Mouse (Mus musculus) intestine, embryonic 14.5 days (tissue): ENCODE results near the gene Gm47996. TPM values are rescaled to one million over a fixed set of nuclear protein-coding genes. Genes with fewer than 3 reads are reported as not detected.

Experiments used
- ATAC-seq: fragments of 200-750 bp; cut with Nextera tagmentation; replicated peaks from 2 replicates; pipeline ENCODE4 v1.8.0; 2017; ENCODE audit warnings: low read depth, moderate number of reproducible peaks, moderate TSS enrichment, moderate library complexity; ENCODE audit not compliant: low FRiP score, low TSS enrichment
- DNase-seq: peaks from one replicate; pipeline ENCODE4 v3.0.0-alpha.2; 2018; ENCODE audit warnings: low spot score
- H3K27ac ChIP-seq: fragments of 300-500 bp; sonication (generic); 2 replicates; pipeline ENCODE4 v1.5.1; 2014; ENCODE audit warnings: low read depth, mild to moderate bottlenecking, control low read depth
- H3K27me3 ChIP-seq: fragments of 300-500 bp; sonication (generic); replicated peaks from 2 replicates; pipeline ENCODE4 v1.6.1; 2014; ENCODE audit warnings: low read length, control low read depth; ENCODE audit not compliant: control insufficient read depth, insufficient read depth
- H3K36me3 ChIP-seq: fragments of 300-500 bp; sonication (generic); 2 replicates; pipeline ENCODE4 v1.6.1; 2014; ENCODE audit warnings: low read length, control low read depth; ENCODE audit not compliant: control insufficient read depth, insufficient read depth
- H3K4me1 ChIP-seq: fragments of 300-500 bp; sonication (generic); replicated peaks from 2 replicates; pipeline ENCODE4 v1.6.1; 2014; ENCODE audit warnings: low read length, control low read depth, mixed read lengths; ENCODE audit not compliant: control insufficient read depth, insufficient read depth
- H3K4me2 ChIP-seq: fragments of 300-500 bp; sonication (generic); 2 replicates; pipeline ENCODE4 v1.6.1; 2014; ENCODE audit warnings: low read length
- H3K4me3 ChIP-seq: fragments of 300-500 bp; sonication (generic); 2 replicates; pipeline ENCODE4 v1.5.1; 2014; ENCODE audit warnings: low read depth, low read length, control low read depth, mixed read lengths
- H3K9ac ChIP-seq: fragments of 300-500 bp; sonication (generic); 2 replicates; pipeline ENCODE4 v1.6.1; 2014; ENCODE audit warnings: mild to moderate bottlenecking, low read length
- H3K9me3 ChIP-seq: fragments of 300-500 bp; sonication (generic); 2 replicates; pipeline ENCODE4 v1.6.1; 2016; ENCODE audit warnings: low read length, control low read depth; ENCODE audit not compliant: control insufficient read depth
- WGBS: fragments of 180-500 bp; shearing (Covaris S2); extraction: QIAGEN DNeasy Blood & Tissue Kit; methylation state at CpG from one replicate; pipeline ENCODE4 v1.1.7; 2014; 5-methylcytosine and 5-hydroxymethylcytosine counted together
- polyA plus RNA-seq: library from polyadenylated mRNA; unstranded; fragments of >200 nt; fragmentation: Nextera tagmentation; extraction: Ambion mirVana; gene quantifications from 2 replicates; pipeline ENCODE4 v1.2.1, GENCODE M21; 2014

Gene Gm47996
- polyA plus RNA-seq, 1 experiment from 2014 or later = not detected

- H3K27me3 ChIP-seq = no peaks in the 10 kb centered on the region
- H3K27ac ChIP-seq = no peak overlapping the region
- no peak overlapping the region for H3K4me3 ChIP-seq
- H3K36me3 ChIP-seq = no peaks in the 10 kb centered on the region
- no peak overlapping the region for H3K9ac ChIP-seq
- no peak overlapping the region for H3K4me2 ChIP-seq
- H3K9me3 ChIP-seq = 0 out of 2 replicates have a peak, but pooled peaks cover 5% of the 10 kb centered on the region
- ATAC-seq (no peak), DNase-seq (no peak)
- H3K4me1 ChIP-seq = no peaks in the 10 kb centered on the region
- 81% methylated on average over 4 of the region's 4 CpGs for WGBS
Measured at GRCm38 (mm10) chr1:151244761-151245160, 34.8 kb downstream of the Gm47996 start.

DNA sequence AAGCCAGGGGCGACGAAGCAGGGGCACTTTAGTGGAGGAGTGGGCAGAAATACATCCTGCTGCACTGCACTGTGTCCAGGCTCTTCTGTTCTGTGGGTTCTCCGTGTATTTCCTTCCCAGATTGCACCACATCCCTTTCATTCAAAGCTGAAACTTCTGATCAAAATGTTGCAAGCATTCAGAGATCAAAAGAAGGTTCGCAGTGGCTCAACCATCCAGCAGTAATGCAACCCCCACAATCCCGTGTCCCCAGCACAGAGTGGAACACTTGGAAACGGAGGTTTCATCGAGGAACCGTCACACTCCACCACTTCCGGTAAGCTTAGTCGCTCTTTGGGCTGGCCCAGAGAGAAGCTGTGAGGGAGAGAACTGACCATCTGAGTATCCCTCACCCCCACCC is 35.2 kb downstream of the Gm47996 start:
- Histone ChIP-seq H3K4me1 (no peaks in the 10 kb centered on the region), H3K27ac (no peak overlapping the region), H3K9me3 (0 out of 2 replicates have a peak, but pooled peaks cover 5% of the 10 kb centered on the region), H3K4me2 (no peak overlapping the region), H3K4me3 (no peak overlapping the region), H3K27me3 (no peaks in the 10 kb centered on the region), H3K9ac (no peak overlapping the region), H3K36me3 (no peaks in the 10 kb centered on the region)
- no peak for ATAC-seq
- 84% methylated on average over 10 of the region's 10 CpGs for WGBS
- no peak for DNase-seq

DNA sequence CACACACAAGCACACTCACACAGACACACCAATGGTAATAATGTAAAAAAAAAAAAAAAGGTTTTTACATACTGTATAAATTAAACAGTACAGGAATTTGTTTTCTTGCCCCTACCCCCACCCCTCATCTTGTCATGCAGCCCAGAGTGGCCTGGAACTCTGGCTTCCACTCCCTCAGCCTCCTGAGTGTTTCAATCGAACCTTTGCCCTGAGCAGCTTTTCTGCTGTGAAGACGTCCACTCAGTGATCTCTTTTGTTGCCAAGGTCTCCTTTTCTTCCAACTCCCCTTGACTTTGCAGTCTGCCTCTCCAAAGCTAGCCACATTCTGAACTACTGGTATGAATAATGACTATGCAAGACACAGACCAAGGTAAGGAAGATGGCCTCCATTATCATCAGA is 35.9 kb downstream of the Gm47996 start:
- 79% methylated on average over 2 of the region's 2 CpGs for WGBS

GRCm38 (mm10) chr1:151250109-151250508 is 40.2 kb downstream of the Gm47996 start:
- Histone ChIP-seq H3K27ac (no peak overlapping the region), H3K4me2 (no peak overlapping the region), H3K36me3 (no peaks in the 10 kb centered on the region), H3K4me1 (no peaks in the 10 kb centered on the region), H3K9me3 (no peaks in the 10 kb centered on the region), H3K9ac (no peak overlapping the region), H3K4me3 (no peak overlapping the region), H3K27me3 (no peaks in the 10 kb centered on the region)
- no peak for DNase-seq
- ATAC-seq = no peak
- WGBS = 84% methylated on average over 3 of the region's 3 CpGs

More for the DNA sequence above, 35.9 kb downstream of the Gm47996 start:
- no peak for ATAC-seq
- Histone ChIP-seq H3K4me1 (no peaks in the 10 kb centered on the region), H3K9ac (no peak overlapping the region), H3K9me3 (no peaks in the 10 kb centered on the region), H3K4me2 (no peak overlapping the region), H3K27ac (no peak overlapping the region), H3K4me3 (no peak overlapping the region), H3K36me3 (no peaks in the 10 kb centered on the region), H3K27me3 (no peaks in the 10 kb centered on the region)
- no peak for DNase-seq

- H3K27me3 ChIP-seq = no peaks in the 10 kb centered on the region
- H3K27ac ChIP-seq = no peak overlapping the region
- no peak overlapping the region for H3K9ac ChIP-seq
- H3K36me3 ChIP-seq = no peaks in the 10 kb centered on the region
- no peaks in the 10 kb centered on the region for H3K9me3 ChIP-seq
- 47% methylated on average over 18 of the region's 18 CpGs for WGBS
- peak; percentile 59 for DNase-seq
- 0 out of 2 replicates have a peak overlapping the region, but pooled peaks have one; percentile 12 for H3K4me3 ChIP-seq
- H3K4me1 ChIP-seq = no peaks in the 10 kb centered on the region
- H3K4me2 ChIP-seq = peak overlapping the region; percentile 32
- peak; percentile 47; the same call in 1 of the 2 replicates for ATAC-seq
Measured at GRCm38 (mm10) chr1:151250529-151251193, 40.7 kb downstream of the Gm47996 start.

GRCm38 (mm10) chr1:151251194-151252010 is 41.5 kb downstream of the Gm47996 start:
- H3K4me1 ChIP-seq = no peaks in the 10 kb centered on the region
- ATAC-seq (no peak), DNase-seq (no peak)
- H3K27me3 ChIP-seq = no peaks in the 10 kb centered on the region
- H3K36me3 ChIP-seq = no peaks in the 10 kb centered on the region
- peak overlapping the region; percentile 32 for H3K4me2 ChIP-seq
- 0 out of 2 replicates have a peak overlapping the region, but pooled peaks have one; percentile 12 for H3K4me3 ChIP-seq
- H3K27ac ChIP-seq = no peak overlapping the region
- no peaks in the 10 kb centered on the region for H3K9me3 ChIP-seq
- WGBS = 81% methylated on average over 14 of the region's 14 CpGs
- no peak overlapping the region for H3K9ac ChIP-seq

- WGBS = 82% methylated on average over 5 of the region's 5 CpGs
- Histone ChIP-seq H3K36me3 (no peaks in the 10 kb centered on the region), H3K9ac (no peak overlapping the region), H3K9me3 (no peaks in the 10 kb centered on the region), H3K4me2 (no peak overlapping the region), H3K4me3 (no peak overlapping the region), H3K4me1 (no peaks in the 10 kb centered on the region), H3K27ac (no peak overlapping the region), H3K27me3 (no peaks in the 10 kb centered on the region)
- ATAC-seq (no peak), DNase-seq (no peak)
Measured at GRCm38 (mm10) chr1:151255422-151255821, 45.5 kb downstream of the Gm47996 start.

GRCm38 (mm10) chr1:151258090-151258954 is 48.4 kb downstream of the Gm47996 start:
- no peak overlapping the region for H3K4me2 ChIP-seq
- H3K36me3 ChIP-seq = no peaks in the 10 kb centered on the region
- ATAC-seq (no peak), DNase-seq (no peak)
- no peak overlapping the region for H3K4me3 ChIP-seq
- no peaks in the 10 kb centered on the region for H3K9me3 ChIP-seq
- no peaks in the 10 kb centered on the region for H3K4me1 ChIP-seq
- 56% methylated on average over 14 of the region's 14 CpGs for WGBS
- no peak overlapping the region for H3K9ac ChIP-seq
- H3K27me3 ChIP-seq = no peaks in the 10 kb centered on the region
- no peak overlapping the region for H3K27ac ChIP-seq
